Mouse (Mus musculus) gastrocnemius, postnatal 36 days (tissue): Measurements from ENCODE around the gene Atp8a2. TPM values are rescaled to one million over a fixed set of nuclear protein-coding genes. Genes with fewer than 3 reads are reported as not detected.
"Not testable (repeated sequence)": the region's sequence is repeated elsewhere in the genome, so short reads cannot be mapped to it uniquely, and the experiment has no call there.

Experiments used
- DNase-seq, 2 experiments: peaks; one replicate each; pipeline ENCODE4 v3.0.0; 2022
- intact Hi-C: fragments of 180-260 bp; cut with DNase I; formaldehyde crosslinking; loops from one replicate; pipeline ENCODE4 v1.15.1; 2025
- total RNA-seq, 2 experiments: library from RNA; stranded (reverse); gene quantifications; 2 replicates each; pipeline ENCODE4 v1.2.3; 2021

The Atp8a2 gene
- total RNA-seq, 2 experiments from 2014 or later: 0.61 to 1.0 TPM

DNA sequence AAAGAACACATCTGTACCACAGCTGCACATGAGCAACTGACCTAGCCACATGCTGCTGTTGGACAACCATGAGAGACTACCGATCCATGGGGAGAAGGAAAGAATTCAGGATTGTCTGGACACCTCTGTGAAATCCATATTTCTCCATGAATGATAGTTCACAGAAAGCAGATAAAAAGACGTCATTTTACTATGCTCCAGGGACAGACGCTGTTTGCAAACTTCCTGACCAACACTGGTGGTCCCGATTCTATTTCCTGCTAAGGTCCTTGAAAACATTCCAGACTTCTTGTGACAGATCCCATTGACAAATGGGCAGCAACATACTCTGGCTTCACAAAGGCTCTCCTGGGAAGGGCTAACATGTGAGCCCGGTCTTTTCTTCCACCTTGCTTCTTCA is 331.0 kb downstream of the Atp8a2 start:
- no peak for DNase-seq
- intact Hi-C loops: no loop called here

GRCm38 (mm10) chr14:59862351-59862750 is 334.6 kb downstream of the Atp8a2 start:
- DNase-seq: no peak

DNA sequence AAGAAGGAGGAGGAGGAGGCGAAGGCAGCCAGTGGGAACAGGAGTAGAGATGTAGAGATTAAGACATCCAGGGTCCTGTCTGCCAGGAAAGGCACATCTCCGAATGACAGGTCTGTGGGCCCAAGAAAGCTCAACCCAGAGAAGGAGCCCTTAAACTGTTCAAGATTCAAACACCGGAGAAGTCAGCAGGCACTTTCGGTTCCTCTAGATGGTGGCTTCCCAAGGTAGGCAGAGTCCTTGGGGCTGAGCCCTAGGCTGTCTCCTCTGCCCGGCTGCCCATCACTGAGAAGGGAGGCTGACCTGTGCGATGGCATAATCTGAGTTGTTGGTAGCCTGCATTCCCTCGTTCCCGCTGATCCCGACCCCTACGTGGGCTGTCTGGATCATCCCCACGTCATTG is 337.1 kb downstream of the Atp8a2 start:
- DNase-seq: no peak
- intact Hi-C loops: no loop called here

More at GRCm38 (mm10) chr14:59862351-59862750, 334.6 kb downstream of the Atp8a2 start:
- intact Hi-C loops: no loop called here

GRCm38 (mm10) chr14:59858501-59859225 is 338.3 kb downstream of the Atp8a2 start:
- intact Hi-C loops: no loop called here
- DNase-seq: no peak

- intact Hi-C loops: no loop called here
- DNase-seq: no peak
These were observed 343.8 kb downstream of the Atp8a2 start for GRCm38 (mm10) chr14:59853139-59853538.

DNA sequence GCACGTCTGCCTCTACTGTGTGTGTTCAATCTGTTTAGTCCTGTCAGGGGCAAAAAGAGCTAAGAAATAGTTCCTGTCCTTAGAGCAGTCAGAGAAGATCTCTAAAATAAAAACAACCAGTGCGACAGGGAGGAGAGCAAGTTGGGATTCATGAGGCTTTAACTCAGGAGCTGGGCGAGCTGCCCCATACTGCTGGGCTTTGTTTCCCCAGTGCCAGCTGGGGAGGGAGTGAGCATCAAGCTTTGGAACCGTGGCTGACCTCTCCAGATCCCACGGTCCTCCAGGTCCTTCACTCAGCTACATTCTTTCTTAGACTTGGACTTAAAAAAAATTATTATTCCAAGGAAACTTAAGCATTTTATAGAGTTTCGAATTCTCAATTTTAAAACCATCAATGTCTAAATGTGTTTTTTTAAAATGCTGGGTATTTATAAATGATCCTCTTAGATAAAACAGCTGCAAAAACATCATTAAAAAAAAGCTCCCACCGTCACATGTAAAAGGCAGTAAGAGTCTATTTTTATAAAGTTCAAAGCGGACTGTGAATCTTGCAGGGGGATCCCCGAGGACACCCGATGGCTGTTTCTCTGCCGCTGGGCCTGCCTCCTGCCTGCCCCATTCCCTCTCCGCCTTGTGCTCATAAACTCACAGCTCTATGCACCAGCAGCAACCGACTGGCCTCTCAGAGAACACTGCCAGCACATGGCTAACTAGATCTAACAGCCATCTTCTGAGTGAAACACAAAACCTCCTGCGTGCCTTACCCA is 350.2 kb downstream of the Atp8a2 start:
- intact Hi-C loops: no loop called here

GRCm38 (mm10) chr14:59843264-59843942 is 353.6 kb downstream of the Atp8a2 start:
- intact Hi-C loops: no loop called here
- no peak for DNase-seq

More for the DNA sequence above, 350.2 kb downstream of the Atp8a2 start:
- DNase-seq: peak in 1 of 2 experiments; percentile 7

GRCm38 (mm10) chr14:59839951-59840720 is 356.8 kb downstream of the Atp8a2 start:
- intact Hi-C loops: no loop called here

DNA sequence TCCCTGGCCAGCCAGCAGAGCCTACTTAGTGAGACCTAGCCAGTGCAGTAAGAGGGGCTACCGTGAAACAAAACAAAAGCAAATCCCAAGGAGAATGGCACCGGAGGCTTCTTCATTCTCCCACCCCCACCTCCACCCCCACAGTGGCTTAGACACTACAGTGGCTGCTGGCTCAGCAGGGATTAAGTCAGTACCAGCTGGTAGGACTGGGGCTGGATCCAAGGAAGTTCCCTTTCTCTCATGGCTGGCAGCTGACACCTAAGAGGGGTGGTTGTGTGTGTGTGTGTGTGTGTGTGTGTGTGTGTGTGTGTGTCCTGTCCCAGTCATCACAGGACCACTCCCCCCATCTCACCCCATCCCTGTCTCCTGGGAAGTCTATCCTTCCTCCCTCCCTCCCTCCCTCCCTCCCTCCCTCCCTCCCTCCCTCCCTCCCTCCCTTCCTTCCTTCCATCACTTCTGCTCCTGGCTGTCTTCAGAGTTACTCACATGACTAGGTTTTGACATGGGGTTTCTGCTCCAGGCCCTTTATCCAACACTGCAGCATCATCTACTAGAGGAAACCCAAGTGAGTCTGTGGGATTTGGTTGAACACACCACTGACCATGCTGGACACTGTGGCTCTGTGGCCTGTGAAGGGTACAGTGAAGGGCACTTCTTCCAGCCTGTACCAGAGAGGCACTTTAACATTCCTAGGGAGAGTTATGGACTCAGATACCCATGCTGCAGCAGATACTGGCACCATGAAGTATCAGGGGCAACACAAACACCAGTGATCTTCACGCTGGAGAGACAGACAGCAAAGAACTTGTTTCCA is 358.3 kb downstream of the Atp8a2 start:
- DNase-seq, intact Hi-C loops: not testable (repeated sequence)

More at GRCm38 (mm10) chr14:59839951-59840720, 356.8 kb downstream of the Atp8a2 start:
- DNase-seq: no peak

DNA sequence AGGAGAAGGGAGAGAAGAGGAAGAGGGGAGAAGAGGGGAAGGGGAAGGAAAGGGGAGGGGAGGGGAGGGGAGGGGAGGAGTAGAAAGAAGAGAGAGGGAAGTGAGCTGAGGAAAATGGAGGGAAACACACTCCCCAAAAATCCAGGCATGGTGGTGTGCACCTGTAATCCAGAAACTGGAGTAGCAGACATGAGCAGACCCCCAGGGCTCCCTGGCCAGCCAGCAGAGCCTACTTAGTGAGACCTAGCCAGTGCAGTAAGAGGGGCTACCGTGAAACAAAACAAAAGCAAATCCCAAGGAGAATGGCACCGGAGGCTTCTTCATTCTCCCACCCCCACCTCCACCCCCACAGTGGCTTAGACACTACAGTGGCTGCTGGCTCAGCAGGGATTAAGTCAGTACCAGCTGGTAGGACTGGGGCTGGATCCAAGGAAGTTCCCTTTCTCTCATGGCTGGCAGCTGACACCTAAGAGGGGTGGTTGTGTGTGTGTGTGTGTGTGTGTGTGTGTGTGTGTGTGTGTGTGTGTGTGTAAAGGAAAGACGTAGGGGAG is 359.2 kb downstream of the Atp8a2 start:
- intact Hi-C loops, DNase-seq: not testable (repeated sequence)

- intact Hi-C loops: no loop called here
These were observed 360.0 kb downstream of the Atp8a2 start for GRCm38 (mm10) chr14:59836876-59837543.

DNA sequence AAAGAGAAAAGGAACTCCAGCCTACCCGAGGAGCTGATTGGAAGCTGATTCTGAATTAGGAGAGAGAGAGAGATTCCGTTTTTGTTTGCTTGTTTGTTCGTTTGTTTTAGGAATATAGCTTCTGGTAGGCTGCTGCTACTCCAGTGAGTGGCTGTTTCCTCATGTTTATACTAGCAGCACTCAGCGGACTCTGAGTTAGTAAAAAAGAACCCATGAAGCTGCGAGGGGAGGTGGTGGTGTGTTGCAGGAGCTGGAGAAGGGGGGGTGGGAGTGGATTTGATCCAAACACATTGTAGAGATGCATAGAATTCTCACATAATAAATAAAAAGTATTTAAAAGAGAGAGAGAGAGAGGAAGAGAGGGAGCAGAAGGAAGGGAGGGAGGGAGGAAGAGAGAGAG is 367.4 kb downstream of the Atp8a2 start:
- intact Hi-C loops: no loop called here
- DNase-seq: no peak

More at GRCm38 (mm10) chr14:59836876-59837543, 360.0 kb downstream of the Atp8a2 start:
- no peak for DNase-seq

GRCm38 (mm10) chr14:59827409-59827808 is 369.6 kb downstream of the Atp8a2 start:
- intact Hi-C loops: no loop called here
- no peak for DNase-seq

- intact Hi-C loops: no loop called here
These were observed 376.9 kb downstream of the Atp8a2 start for GRCm38 (mm10) chr14:59820115-59820419.

GRCm38 (mm10) chr14:59819215-59820114 is 377.5 kb downstream of the Atp8a2 start:
- intact Hi-C loops: no loop called here
- DNase-seq: no peak

More at GRCm38 (mm10) chr14:59820115-59820419, 376.9 kb downstream of the Atp8a2 start:
- no peak for DNase-seq

GRCm38 (mm10) chr14:59810316-59810715 is 386.7 kb downstream of the Atp8a2 start:
- DNase-seq, intact Hi-C loops: not testable (repeated sequence)

GRCm38 (mm10) chr14:59809790-59810189 is 387.2 kb downstream of the Atp8a2 start:
- intact Hi-C loops: no loop called here
- DNase-seq: no peak
